Mouse (Mus musculus): ENCODE results near the gene Cyp2c23. TPM values are rescaled to one million over a fixed set of nuclear protein-coding genes. Genes with fewer than 3 reads are reported as not detected.

Cyp2c23 gene
- polyA plus RNA-seq, 1 experiment from 2014 or later = not detected

DNA sequence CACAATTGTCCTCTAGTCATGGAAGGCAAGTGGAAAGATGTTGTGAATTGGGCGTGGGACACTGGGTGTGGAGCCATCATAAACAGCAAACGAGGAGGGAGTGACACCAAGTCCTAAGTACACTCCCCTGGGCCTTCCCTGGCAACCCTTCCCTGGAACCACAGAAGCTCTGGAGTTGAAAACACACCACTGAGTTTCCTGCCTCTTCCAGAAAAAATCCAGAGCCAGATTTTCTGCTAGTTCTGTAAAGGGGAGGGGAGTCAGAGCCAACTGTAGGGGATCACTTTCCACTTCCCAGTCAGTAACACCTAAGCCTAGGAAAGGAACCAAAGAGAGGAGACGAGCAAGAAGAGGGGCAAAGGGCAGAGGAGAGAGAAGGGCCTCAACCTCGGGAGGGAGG is 71.6 kb downstream of the Cyp2c23 start:
- ATAC-seq (ENCODE audit: low FRiP score, low TSS enrichment) = no peak
- H3K4me3 ChIP-seq (replicated peaks; ENCODE audit: low read depth, low read length) = no peak overlapping the region
- no peak overlapping the region for H3K4me2 ChIP-seq (ENCODE audit: low read length)
- no peaks in the 10 kb centered on the region for H3K36me3 ChIP-seq (ENCODE audit: control insufficient read depth, insufficient read depth, low read length)
- no peaks in the 10 kb centered on the region for H3K27me3 ChIP-seq (ENCODE audit: control insufficient read depth, insufficient read depth, low read length)
- WGBS = 15% methylated on average over 4 of the region's 4 CpGs
- no peaks in the 10 kb centered on the region for H3K4me1 ChIP-seq (ENCODE audit: control insufficient read depth, insufficient read depth, low read length)
- DNase-seq = no peak
- H3K9ac ChIP-seq (replicated peaks; ENCODE audit: low read length) = no peak overlapping the region
- no peaks in the 10 kb centered on the region for H3K9me3 ChIP-seq (ENCODE audit: control insufficient read depth, low read length)
- no peak overlapping the region for H3K27ac ChIP-seq (replicated peaks; ENCODE audit: low read depth, low read length)

DNA sequence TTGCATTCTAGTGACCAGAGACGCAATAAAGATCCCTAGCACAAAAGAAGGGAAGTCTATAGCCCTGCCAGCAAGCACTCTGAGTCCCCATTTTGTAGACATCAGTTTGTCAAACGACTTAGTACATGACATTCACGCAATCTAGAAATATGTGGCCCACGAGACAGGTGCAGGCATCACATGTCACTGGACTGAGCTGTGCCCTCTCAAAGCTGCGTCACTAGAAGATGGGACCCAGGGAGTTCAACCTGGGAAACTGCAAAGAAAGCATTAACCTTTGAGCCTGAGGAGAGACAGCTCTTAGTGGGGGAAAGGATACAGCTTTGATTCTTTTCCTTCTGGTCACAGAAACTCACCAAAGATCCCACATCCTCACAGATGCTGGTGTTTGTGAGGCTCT is 73.7 kb downstream of the Cyp2c23 start:
- no peaks in the 10 kb centered on the region for H3K9me3 ChIP-seq (ENCODE audit: control insufficient read depth, low read length)
- no peak overlapping the region for H3K4me2 ChIP-seq (ENCODE audit: low read length)
- ATAC-seq (ENCODE audit: low FRiP score, low TSS enrichment) (no peak), DNase-seq (no peak)
- H3K4me1 ChIP-seq (ENCODE audit: control insufficient read depth, insufficient read depth, low read length) = no peaks in the 10 kb centered on the region
- no peaks in the 10 kb centered on the region for H3K36me3 ChIP-seq (ENCODE audit: control insufficient read depth, insufficient read depth, low read length)
- no peak overlapping the region for H3K27ac ChIP-seq (replicated peaks; ENCODE audit: low read depth, low read length)
- H3K4me3 ChIP-seq (replicated peaks; ENCODE audit: low read depth, low read length) = no peak overlapping the region
- 81% methylated on average over 5 of the region's 5 CpGs for WGBS
- no peaks in the 10 kb centered on the region for H3K27me3 ChIP-seq (ENCODE audit: control insufficient read depth, insufficient read depth, low read length)
- H3K9ac ChIP-seq (replicated peaks; ENCODE audit: low read length) = no peak overlapping the region

Other genes starting within 250 kb of the Cyp2c23 start
- gene Abcc2, start 247.0 kb downstream of the Cyp2c23 start, polyA plus RNA-seq (2014; fragmentation: Nextera tagmentation; extraction: Ambion mirVana) = not detected in 2 replicates
- 7.2 and 8.6 TPM in 2 replicates for gene Dnmbp, start 89.0 kb downstream of the Cyp2c23 start, polyA plus RNA-seq (2014; fragmentation: Nextera tagmentation; extraction: Ambion mirVana)
- gene Cpn1, start 42.7 kb downstream of the Cyp2c23 start, polyA plus RNA-seq (2014; fragmentation: Nextera tagmentation; extraction: Ambion mirVana) = 0.12 and 0.19 TPM in 2 replicates
- gene Erlin1, start 40.6 kb upstream of the Cyp2c23 start, polyA plus RNA-seq (2014; fragmentation: Nextera tagmentation; extraction: Ambion mirVana) = 15.1 and 16.3 TPM in 2 replicates
- gene Chuk, start 78.3 kb upstream of the Cyp2c23 start, polyA plus RNA-seq (2014; fragmentation: Nextera tagmentation; extraction: Ambion mirVana) = 59.2 and 60.1 TPM in 2 replicates
- 31.2 and 38.4 TPM in 2 replicates for gene Cwf19l1, start 106.7 kb upstream of the Cyp2c23 start, polyA plus RNA-seq (2014; fragmentation: Nextera tagmentation; extraction: Ambion mirVana)
- gene Bloc1s2, start 117.2 kb upstream of the Cyp2c23 start, polyA plus RNA-seq (2014; fragmentation: Nextera tagmentation; extraction: Ambion mirVana) = 166 and 176 TPM in 2 replicates
- gene Pkd2l1, start 163.2 kb upstream of the Cyp2c23 start, polyA plus RNA-seq (2014; fragmentation: Nextera tagmentation; extraction: Ambion mirVana) = not detected in 2 replicates
- 4.4 and 4.5 TPM in 2 replicates for gene Scd3, start 174.1 kb upstream of the Cyp2c23 start, polyA plus RNA-seq (2014; fragmentation: Nextera tagmentation; extraction: Ambion mirVana)

Data from midbrain, embryonic 14.5 days (tissue).